Mouse (Mus musculus) hindbrain, embryonic 16.5 days (tissue): Measurements from ENCODE around the gene Grip1. TPM values are rescaled to one million over a fixed set of nuclear protein-coding genes. Genes with fewer than 3 reads are reported as not detected.

Experiments
- ATAC-seq: fragments of 200-750 bp; cut with Nextera tagmentation; 2 replicates; pipeline ENCODE4 v1.8.0; 2017; ENCODE audit warnings: moderate TSS enrichment, moderate library complexity
- H3K27ac ChIP-seq: fragments of 300-500 bp; sonication (generic); 2 replicates; pipeline ENCODE4 v1.5.1; 2014; ENCODE audit warnings: low read depth, mild to moderate bottlenecking, control low read depth, low read length, moderate library complexity
- H3K27me3 ChIP-seq: fragments of 300-500 bp; sonication (generic); replicated peaks from 2 replicates; pipeline ENCODE4 v1.6.1; 2014; ENCODE audit warnings: low read length; ENCODE audit not compliant: control insufficient read depth, insufficient read depth
- H3K36me3 ChIP-seq: fragments of 300-500 bp; sonication (generic); 2 replicates; pipeline ENCODE4 v1.6.1; 2014; ENCODE audit warnings: mild to moderate bottlenecking, low read length, moderate library complexity, mixed read lengths; ENCODE audit not compliant: control insufficient read depth, insufficient read depth
- H3K4me1 ChIP-seq: fragments of 300-500 bp; sonication (generic); 2 replicates; pipeline ENCODE4 v1.6.1; 2014; ENCODE audit warnings: low read depth, low read length; ENCODE audit not compliant: control insufficient read depth, insufficient read depth
- H3K4me2 ChIP-seq: fragments of 300-500 bp; sonication (generic); 2 replicates; pipeline ENCODE4 v1.6.1; 2014; ENCODE audit warnings: mild to moderate bottlenecking, low read length, control low read depth, moderate library complexity
- H3K4me3 ChIP-seq: fragments of 300-500 bp; sonication (generic); 2 replicates; pipeline ENCODE4 v1.5.1; 2014; ENCODE audit warnings: mild to moderate bottlenecking, low read length, control low read depth, moderate library complexity
- H3K9ac ChIP-seq: fragments of 300-500 bp; sonication (generic); 2 replicates; pipeline ENCODE4 v1.6.1; 2014; ENCODE audit warnings: low read depth, mild to moderate bottlenecking, control low read depth, low read length, moderate library complexity
- H3K9me3 ChIP-seq: fragments of 300-500 bp; sonication (generic); 2 replicates; pipeline ENCODE4 v1.6.1; 2014; ENCODE audit warnings: mild to moderate bottlenecking, low read length, moderate library complexity; ENCODE audit not compliant: control insufficient read depth
- WGBS: fragments of 180-500 bp; shearing (Covaris S2); extraction: QIAGEN DNeasy Blood & Tissue Kit; methylation state at CpG from one replicate; pipeline ENCODE4 v1.1.7; 2014; 5-methylcytosine and 5-hydroxymethylcytosine counted together
- polyA plus RNA-seq: library from polyadenylated mRNA; unstranded; fragments of >200 nt; fragmentation: Nextera tagmentation; extraction: Ambion mirVana; gene quantifications from 2 replicates; pipeline ENCODE4 v1.2.1, GENCODE M21; 2015

Gene Grip1
- polyA plus RNA-seq, 1 experiment from 2014 or later = 16.6 TPM

GRCm38 (mm10) chr10:119428106-119428505 is 25.5 kb upstream of the Grip1 start:
- Histone ChIP-seq H3K36me3 (no peaks in the 10 kb centered on the region), H3K4me3 (no peak overlapping the region), H3K9me3 (no peaks in the 10 kb centered on the region), H3K27ac (no peak overlapping the region), H3K4me2 (no peak overlapping the region), H3K4me1 (no peaks in the 10 kb centered on the region), H3K9ac (no peak overlapping the region), H3K27me3 (no peaks in the 10 kb centered on the region)
- 65% methylated on average over 7 of the region's 7 CpGs for WGBS
- no peak for ATAC-seq

- 87% methylated on average over 7 of the region's 7 CpGs for WGBS
- Histone ChIP-seq H3K4me1 (no peaks in the 10 kb centered on the region), H3K27ac (no peak overlapping the region), H3K9me3 (no peaks in the 10 kb centered on the region), H3K4me3 (no peak overlapping the region), H3K9ac (no peak overlapping the region), H3K36me3 (no peaks in the 10 kb centered on the region), H3K4me2 (no peak overlapping the region), H3K27me3 (no peaks in the 10 kb centered on the region)
- ATAC-seq = no peak
Observed at GRCm38 (mm10) chr10:119430240-119430639, 23.4 kb upstream of the Grip1 start.

GRCm38 (mm10) chr10:119431801-119432200 is 21.8 kb upstream of the Grip1 start:
- Histone ChIP-seq H3K4me3 (no peak overlapping the region), H3K4me1 (no peaks in the 10 kb centered on the region), H3K9me3 (no peaks in the 10 kb centered on the region), H3K9ac (no peak overlapping the region), H3K27me3 (no peaks in the 10 kb centered on the region), H3K4me2 (no peak overlapping the region), H3K36me3 (no peaks in the 10 kb centered on the region), H3K27ac (no peak overlapping the region)
- WGBS = 42% methylated on average over 6 of the region's 6 CpGs
- ATAC-seq = no peak

- Histone ChIP-seq H3K36me3 (no peaks in the 10 kb centered on the region), H3K4me1 (no peaks in the 10 kb centered on the region), H3K9ac (no peak overlapping the region), H3K4me3 (no peak overlapping the region), H3K9me3 (no peaks in the 10 kb centered on the region), H3K27ac (no peak overlapping the region), H3K4me2 (no peak overlapping the region), H3K27me3 (no peaks in the 10 kb centered on the region)
- no peak for ATAC-seq
- 82% methylated on average over 7 of the region's 7 CpGs for WGBS
Observed at GRCm38 (mm10) chr10:119435818-119436217, 17.8 kb upstream of the Grip1 start.

GRCm38 (mm10) chr10:119437319-119437718 is 16.3 kb upstream of the Grip1 start:
- Histone ChIP-seq H3K4me3 (no peak overlapping the region), H3K4me2 (no peak overlapping the region), H3K9ac (no peak overlapping the region), H3K27me3 (no peaks in the 10 kb centered on the region), H3K36me3 (no peaks in the 10 kb centered on the region), H3K4me1 (no peaks in the 10 kb centered on the region), H3K27ac (no peak overlapping the region), H3K9me3 (no peaks in the 10 kb centered on the region)
- WGBS = 77% methylated on average over 3 of the region's 3 CpGs
- ATAC-seq = no peak

- WGBS = 19% methylated on average over 6 of the region's 6 CpGs
Observed at GRCm38 (mm10) chr10:119441743-119442142, 11.9 kb upstream of the Grip1 start.

GRCm38 (mm10) chr10:119447392-119447914 is 6.2 kb upstream of the Grip1 start:
- H3K9ac ChIP-seq = no peak overlapping the region
- H3K27ac ChIP-seq = no peak overlapping the region
- H3K4me1 ChIP-seq = no peaks in the 10 kb centered on the region
- no peaks in the 10 kb centered on the region for H3K9me3 ChIP-seq
- ATAC-seq = no peak
- WGBS = 81% methylated on average over 14 of the region's 14 CpGs
- no peak overlapping the region for H3K4me3 ChIP-seq
- H3K36me3 ChIP-seq = no peaks in the 10 kb centered on the region
- no peak overlapping the region for H3K4me2 ChIP-seq
- no peaks in the 10 kb centered on the region for H3K27me3 ChIP-seq

More at GRCm38 (mm10) chr10:119441743-119442142, 11.9 kb upstream of the Grip1 start:
- Histone ChIP-seq H3K4me2 (no peak overlapping the region), H3K27ac (no peak overlapping the region), H3K36me3 (no peaks in the 10 kb centered on the region), H3K9me3 (no peaks in the 10 kb centered on the region), H3K9ac (no peak overlapping the region), H3K4me3 (no peak overlapping the region), H3K4me1 (no peaks in the 10 kb centered on the region), H3K27me3 (no peaks in the 10 kb centered on the region)
- no peak for ATAC-seq

- Histone ChIP-seq H3K4me3 (no peak overlapping the region), H3K9me3 (no peaks in the 10 kb centered on the region), H3K36me3 (no peaks in the 10 kb centered on the region), H3K4me2 (no peak overlapping the region), H3K27me3 (no peaks in the 10 kb centered on the region), H3K27ac (no peak overlapping the region), H3K9ac (no peak overlapping the region), H3K4me1 (peaks cover 3% of the 10 kb centered on the region; the same call in 1 of the 2 replicates)
- ATAC-seq = no peak
- 89% methylated on average over 3 of the region's 3 CpGs for whole genome bisulfite sequencing
Observed at GRCm38 (mm10) chr10:119447930-119448329, 5.7 kb upstream of the Grip1 start.

GRCm38 (mm10) chr10:119452698-119453097 is 932 bp upstream of the Grip1 start:
- 47% methylated on average over 5 of the region's 5 CpGs for WGBS
- peaks cover 16% of the 10 kb centered on the region for H3K4me1 ChIP-seq
- no peaks in the 10 kb centered on the region for H3K9me3 ChIP-seq
- peak overlapping the region; percentile 91 for H3K9ac ChIP-seq
- H3K27ac ChIP-seq = peak overlapping the region; percentile 13; the same call in 1 of the 2 replicates
- no peak for ATAC-seq
- no peaks in the 10 kb centered on the region for H3K36me3 ChIP-seq
- H3K4me3 ChIP-seq = peak overlapping the region; percentile 75
- H3K27me3 ChIP-seq = no peaks in the 10 kb centered on the region
- H3K4me2 ChIP-seq = peak overlapping the region; percentile 89
